Mouse (Mus musculus): ENCODE measurements around the gene Madcam1. TPM values are rescaled to one million over a fixed set of nuclear protein-coding genes. Genes with fewer than 3 reads are reported as not detected.

Madcam1 gene
- polyA plus RNA-seq, 1 experiment from 2014 or later = 1.1 TPM

- H3K9ac ChIP-seq = no peak overlapping the region
Measured at GRCm38 (mm10) chr10:79638486-79639204, 25.7 kb upstream of the Madcam1 start.

DNA sequence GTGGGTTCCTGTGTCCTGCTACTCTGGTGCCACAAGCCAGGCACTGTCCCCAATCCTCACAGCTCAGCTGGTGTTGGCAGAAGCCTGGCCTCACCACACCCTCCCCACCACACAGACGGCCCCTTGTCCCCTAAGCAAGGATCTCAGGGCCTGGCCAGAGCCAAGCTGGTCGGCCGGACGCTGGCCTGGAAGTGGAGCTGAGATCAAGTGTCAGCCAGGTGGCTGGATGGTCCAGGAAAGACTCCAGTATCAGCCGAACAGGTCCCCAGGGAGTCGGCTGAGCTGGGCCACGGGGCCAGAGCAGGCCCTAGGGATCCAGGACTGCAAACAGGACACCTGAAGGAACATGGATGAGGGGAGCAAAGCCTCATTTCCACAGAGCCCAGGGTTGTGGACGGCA, 18.6 kb upstream of the Madcam1 start, which contains the start of gene Odf3l2:
TSS of gene Odf3l2 (minus strand) at position 28 of the 400 bp plus-strand sequence.
- 79% methylated on average over 8 of the region's 8 CpGs for WGBS
- no peaks in the 10 kb centered on the region for H3K4me1 ChIP-seq
- no peaks in the 10 kb centered on the region for H3K27me3 ChIP-seq (replicated peaks)
- no peak within 1 kb of the TSS for H3K27ac ChIP-seq
- no peak for ATAC-seq (replicated peaks)
- H3K9ac ChIP-seq = no peak within 1 kb of the TSS
- no peak within 1 kb of the TSS for H3K4me3 ChIP-seq
- H3K4me2 ChIP-seq = no peak within 1 kb of the TSS
- no peaks in the 10 kb centered on the region for H3K9me3 ChIP-seq
- no peaks in the 10 kb centered on the region for H3K36me3 ChIP-seq (replicated peaks)

More at GRCm38 (mm10) chr10:79638486-79639204, 25.7 kb upstream of the Madcam1 start:
- no peaks in the 10 kb centered on the region for H3K9me3 ChIP-seq
- no peak for ATAC-seq (replicated peaks)
- peak overlapping the region; percentile 72; the same call in 1 of the 2 replicates for H3K4me3 ChIP-seq
- WGBS = 4% methylated on average over 23 of the region's 23 CpGs
- no peak overlapping the region for H3K27ac ChIP-seq
- H3K4me1 ChIP-seq = peaks cover 23% of the 10 kb centered on the region
- H3K36me3 ChIP-seq (replicated peaks) = no peaks in the 10 kb centered on the region
- H3K4me2 ChIP-seq = peak overlapping the region; percentile 75
- H3K27me3 ChIP-seq (replicated peaks) = peaks cover 17% of the 10 kb centered on the region

GRCm38 (mm10) chr10:79649070-79649751, 15.1 kb upstream of the Madcam1 start:
- ATAC-seq (replicated peaks) = no peak; the same call in 1 of the 2 replicates
- H3K27me3 ChIP-seq (replicated peaks) = no peaks in the 10 kb centered on the region
- H3K27ac ChIP-seq = no peak overlapping the region
- no peak overlapping the region for H3K9ac ChIP-seq
- H3K36me3 ChIP-seq (replicated peaks) = no peaks in the 10 kb centered on the region
- H3K4me3 ChIP-seq = no peak overlapping the region
- peaks cover 5% of the 10 kb centered on the region for H3K4me1 ChIP-seq
- 31% methylated on average over 7 of the region's 7 CpGs for WGBS
- H3K9me3 ChIP-seq = no peaks in the 10 kb centered on the region
- H3K4me2 ChIP-seq = no peak overlapping the region

GRCm38 (mm10) chr10:79652789-79653188, 11.6 kb upstream of the Madcam1 start:
- ATAC-seq (replicated peaks) = no peak
- WGBS = 84% methylated on average over 7 of the region's 7 CpGs
- H3K4me2 ChIP-seq = no peak overlapping the region
- H3K4me3 ChIP-seq = no peak overlapping the region
- H3K9me3 ChIP-seq = no peaks in the 10 kb centered on the region
- H3K36me3 ChIP-seq (replicated peaks) = no peaks in the 10 kb centered on the region
- H3K9ac ChIP-seq = no peak overlapping the region
- no peaks in the 10 kb centered on the region for H3K27me3 ChIP-seq (replicated peaks)
- H3K27ac ChIP-seq = no peak overlapping the region
- H3K4me1 ChIP-seq = peaks cover 23% of the 10 kb centered on the region

- ATAC-seq (replicated peaks) = peak; percentile 93
- H3K36me3 ChIP-seq (replicated peaks) = no peaks in the 10 kb centered on the region
- H3K4me2 ChIP-seq = peak overlapping the region; percentile 16; the same call in 1 of the 2 replicates
- no peaks in the 10 kb centered on the region for H3K27me3 ChIP-seq (replicated peaks)
- H3K27ac ChIP-seq = peak overlapping the region; percentile 79
- WGBS = 8% methylated on average over 1 of the region's 1 CpGs
- H3K4me3 ChIP-seq = no peak overlapping the region
- no peak overlapping the region for H3K9ac ChIP-seq
- H3K9me3 ChIP-seq = no peaks in the 10 kb centered on the region
- H3K4me1 ChIP-seq = peaks cover 23% of the 10 kb centered on the region
Measured at GRCm38 (mm10) chr10:79654946-79655395, 9.4 kb upstream of the Madcam1 start.

DNA sequence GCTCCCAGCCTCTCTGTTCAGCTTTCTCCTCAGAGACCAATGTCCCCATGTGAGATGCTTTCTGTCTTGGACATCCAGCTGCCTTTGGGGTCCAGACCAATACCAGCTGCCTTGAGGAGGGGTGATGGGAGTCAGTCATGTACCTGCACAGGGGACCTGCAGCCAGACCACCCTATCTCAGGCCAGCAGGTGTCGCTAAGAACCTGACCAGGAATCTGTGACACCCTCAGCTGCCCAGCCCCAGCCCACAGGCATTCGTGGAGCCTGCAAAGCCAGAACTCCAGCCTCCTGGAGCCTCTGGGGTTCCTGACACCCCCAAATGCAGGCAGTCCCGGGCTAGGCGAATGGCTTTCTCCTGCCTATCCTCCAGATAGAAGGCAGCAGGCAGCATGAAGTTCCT, 5.5 kb upstream of the Madcam1 start:
- Histone ChIP-seq H3K36me3 (replicated peaks) (no peaks in the 10 kb centered on the region), H3K4me2 (no peak overlapping the region), H3K27ac (no peak overlapping the region), H3K27me3 (replicated peaks) (no peaks in the 10 kb centered on the region), H3K9ac (no peak overlapping the region), H3K4me1 (peaks cover 22% of the 10 kb centered on the region), H3K4me3 (no peak overlapping the region), H3K9me3 (no peaks in the 10 kb centered on the region)
- no peak for ATAC-seq (replicated peaks)
- WGBS = 14% methylated on average over 4 of the region's 4 CpGs

DNA sequence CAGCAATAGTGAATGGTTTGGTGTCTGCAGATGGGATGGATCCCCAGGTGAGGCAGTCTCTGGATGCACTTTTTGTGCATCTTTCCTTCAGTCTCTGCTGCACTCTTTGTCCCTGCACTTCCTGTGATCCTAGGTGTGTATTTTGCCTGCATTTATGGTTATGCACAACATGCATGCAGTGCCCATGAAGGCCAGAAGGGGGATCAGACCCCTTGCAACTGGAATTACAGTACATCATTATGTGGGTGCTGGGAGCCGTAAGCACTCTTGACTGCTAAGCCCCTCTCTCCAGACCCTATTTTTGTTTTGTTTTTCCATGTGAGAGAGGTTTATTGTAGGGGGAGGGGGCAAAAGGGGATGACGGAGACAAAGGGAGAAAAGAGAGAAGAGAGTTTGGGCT, 4.1 kb upstream of the Madcam1 start:
- WGBS = 81% methylated on average over 2 of the region's 2 CpGs

GRCm38 (mm10) chr10:79661861-79662260, 2.5 kb upstream of the Madcam1 start:
- 50% methylated on average over 3 of the region's 3 CpGs for WGBS
- no peak for ATAC-seq (replicated peaks)
- Histone ChIP-seq H3K27me3 (replicated peaks) (no peaks in the 10 kb centered on the region), H3K9me3 (no peaks in the 10 kb centered on the region), H3K27ac (no peak overlapping the region), H3K4me2 (no peak overlapping the region), H3K4me1 (no peaks in the 10 kb centered on the region), H3K36me3 (replicated peaks) (no peaks in the 10 kb centered on the region), H3K4me3 (no peak overlapping the region), H3K9ac (no peak overlapping the region)

More for the DNA sequence above, 4.1 kb upstream of the Madcam1 start:
- ATAC-seq (replicated peaks) = no peak
- Histone ChIP-seq H3K4me2 (no peak overlapping the region), H3K27me3 (replicated peaks) (no peaks in the 10 kb centered on the region), H3K4me1 (peaks cover 7% of the 10 kb centered on the region), H3K9ac (no peak overlapping the region), H3K36me3 (replicated peaks) (no peaks in the 10 kb centered on the region), H3K4me3 (no peak overlapping the region), H3K9me3 (no peaks in the 10 kb centered on the region), H3K27ac (no peak overlapping the region)

GRCm38 (mm10) chr10:79665051-79665450, 692 bp downstream of the Madcam1 start:
- no peak overlapping the region for H3K27ac ChIP-seq
- no peaks in the 10 kb centered on the region for H3K9me3 ChIP-seq
- H3K9ac ChIP-seq = no peak overlapping the region
- peaks cover 12% of the 10 kb centered on the region for H3K4me1 ChIP-seq
- H3K36me3 ChIP-seq (replicated peaks) = no peaks in the 10 kb centered on the region
- no peaks in the 10 kb centered on the region for H3K27me3 ChIP-seq (replicated peaks)
- no peak overlapping the region for H3K4me2 ChIP-seq
- no peak for ATAC-seq (replicated peaks)
- no peak overlapping the region for H3K4me3 ChIP-seq
- 82% methylated on average over 8 of the region's 8 CpGs for WGBS

DNA sequence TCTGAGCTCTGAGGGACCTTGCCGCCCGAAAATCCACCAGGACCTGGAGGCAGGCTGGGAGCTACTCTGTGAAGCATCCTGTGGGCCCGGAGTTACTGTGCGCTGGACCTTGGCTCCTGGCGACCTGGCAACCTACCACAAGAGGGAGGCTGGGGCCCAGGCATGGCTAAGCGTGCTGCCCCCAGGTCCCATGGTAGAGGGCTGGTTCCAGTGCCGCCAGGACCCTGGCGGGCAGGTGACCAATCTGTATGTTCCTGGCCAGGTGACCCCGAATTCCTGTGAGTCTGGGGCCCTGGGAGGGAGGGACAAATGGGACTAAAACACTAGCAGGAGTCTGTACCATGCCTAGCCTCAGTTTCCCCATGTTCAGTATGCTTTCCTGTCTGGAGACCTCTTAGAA, 2.1 kb downstream of the Madcam1 start:
- H3K27ac ChIP-seq = no peak overlapping the region
- WGBS = 78% methylated on average over 9 of the region's 9 CpGs
- H3K9ac ChIP-seq = no peak overlapping the region
- H3K27me3 ChIP-seq (replicated peaks) = no peaks in the 10 kb centered on the region
- peaks cover 26% of the 10 kb centered on the region for H3K4me1 ChIP-seq
- H3K36me3 ChIP-seq (replicated peaks) = no peaks in the 10 kb centered on the region
- no peak overlapping the region for H3K4me2 ChIP-seq
- H3K4me3 ChIP-seq = no peak overlapping the region
- ATAC-seq (replicated peaks) = no peak
- H3K9me3 ChIP-seq = no peaks in the 10 kb centered on the region

GRCm38 (mm10) chr10:79668076-79668475, 3.7 kb downstream of the Madcam1 start:
- no peak for ATAC-seq (replicated peaks)
- Histone ChIP-seq H3K4me3 (peak overlapping the region; percentile 90), H3K4me2 (peak overlapping the region; percentile 85), H3K9ac (peak overlapping the region; percentile 90), H3K36me3 (replicated peaks) (no peaks in the 10 kb centered on the region; the same call in 1 of the 2 replicates), H3K27ac (peak overlapping the region; percentile 99), H3K9me3 (no peaks in the 10 kb centered on the region), H3K4me1 (peaks cover 32% of the 10 kb centered on the region), H3K27me3 (replicated peaks) (no peaks in the 10 kb centered on the region)
- WGBS = 83% methylated on average over 5 of the region's 5 CpGs

- ATAC-seq (replicated peaks) = peak; percentile 89
- Histone ChIP-seq H3K4me3 (peak within 1 kb of the TSS; percentile 90), H3K27ac (peak within 1 kb of the TSS; percentile 99), H3K27me3 (replicated peaks) (no peaks in the 10 kb centered on the region), H3K4me1 (peaks cover 32% of the 10 kb centered on the region), H3K9me3 (no peaks in the 10 kb centered on the region), H3K36me3 (replicated peaks) (no peaks in the 10 kb centered on the region; the same call in 1 of the 2 replicates), H3K4me2 (peak within 1 kb of the TSS; percentile 85), H3K9ac (peak within 1 kb of the TSS; percentile 90)
- under 1% methylated on average over 45 of the region's 45 CpGs for WGBS
Measured at GRCm38 (mm10) chr10:79668771-79669575, 4.6 kb downstream of the Madcam1 start, which contains the start of gene Tpgs1. TSS of gene Tpgs1 (plus strand) at chr10:79669369.
